Mouse (Mus musculus) liver, postnatal 0 days (tissue): ENCODE data around the gene Col28a1.
"Not testable (repeated sequence)": the region's sequence is repeated elsewhere in the genome, so short reads cannot be mapped to it uniquely, and the experiment has no call there.

Experiments
- CTCF ChIP-seq: sonication (generic); IDR thresholded peaks from 2 replicates; pipeline ENCODE4 v1.5.1; 2016; ENCODE audit warnings: antibody characterized with exemption, low read depth
- EP300 ChIP-seq: IDR thresholded peaks from 2 replicates; pipeline ENCODE4 v1.6.1; 2016; ENCODE audit warnings: antibody characterized with exemption, low read depth, mild to moderate bottlenecking

GRCm38 (mm10) chr6:7982958-7983645 is 209.3 kb downstream of the Col28a1 start:
- not testable (repeated sequence) for TF ChIP-seq CTCF, EP300
